Mouse (Mus musculus): ENCODE results near the gene Apela. TPM values are rescaled to one million over a fixed set of nuclear protein-coding genes. Genes with fewer than 3 reads are reported as not detected.
"Not testable (repeated sequence)": the region's sequence is repeated elsewhere in the genome, so short reads cannot be mapped to it uniquely, and the experiment has no call there.

Gene Apela
- polyA plus RNA-seq, 1 experiment from 2014 or later = 1.5 TPM

GRCm38 (mm10) chr8:65032107-65032506 is 5.0 kb downstream of the Apela start:
- H3K9me3 ChIP-seq (ENCODE audit: control insufficient read depth, low read length) = no peaks in the 10 kb centered on the region
- no peaks in the 10 kb centered on the region; the same call in 1 of the 2 replicates for H3K27me3 ChIP-seq (ENCODE audit: control insufficient read depth, insufficient read depth, low read length)
- 100% methylated on average over 1 of the region's 1 CpGs for WGBS
- no peak overlapping the region for H3K4me2 ChIP-seq (replicated peaks)
- no peak overlapping the region for H3K27ac ChIP-seq
- no peak for ATAC-seq (ENCODE audit: low FRiP score)
- no peak overlapping the region for H3K4me3 ChIP-seq (replicated peaks; ENCODE audit: low read length)
- no peak overlapping the region for H3K9ac ChIP-seq
- no peak for DNase-seq (ENCODE audit: low spot score)
- no peaks in the 10 kb centered on the region for H3K36me3 ChIP-seq (replicated peaks; ENCODE audit: control insufficient read depth, insufficient read depth)
- H3K4me1 ChIP-seq (replicated peaks; ENCODE audit: control insufficient read depth, insufficient read depth, low read length) = no peaks in the 10 kb centered on the region

GRCm38 (mm10) chr8:65030735-65031485 is 6.2 kb downstream of the Apela start:
- Histone ChIP-seq H3K27ac (no peak overlapping the region), H3K36me3 (replicated peaks; ENCODE audit: control insufficient read depth, insufficient read depth) (no peaks in the 10 kb centered on the region), H3K4me1 (replicated peaks; ENCODE audit: control insufficient read depth, insufficient read depth, low read length) (no peaks in the 10 kb centered on the region), H3K4me2 (replicated peaks) (no peak overlapping the region), H3K9me3 (ENCODE audit: control insufficient read depth, low read length) (no peaks in the 10 kb centered on the region), H3K4me3 (replicated peaks; ENCODE audit: low read length) (no peak overlapping the region), H3K27me3 (ENCODE audit: control insufficient read depth, insufficient read depth, low read length) (no peaks in the 10 kb centered on the region; the same call in 1 of the 2 replicates), H3K9ac (no peak overlapping the region)
- DNase-seq (ENCODE audit: low spot score) (no peak), ATAC-seq (ENCODE audit: low FRiP score) (no peak)
- WGBS = 83% methylated on average over 4 of the region's 4 CpGs

GRCm38 (mm10) chr8:65029776-65030175 is 7.4 kb downstream of the Apela start:
- Histone ChIP-seq H3K4me3 (replicated peaks; ENCODE audit: low read length) (no peak overlapping the region), H3K9ac (no peak overlapping the region), H3K27ac (no peak overlapping the region), H3K36me3 (replicated peaks; ENCODE audit: control insufficient read depth, insufficient read depth) (no peaks in the 10 kb centered on the region), H3K4me1 (replicated peaks; ENCODE audit: control insufficient read depth, insufficient read depth, low read length) (no peaks in the 10 kb centered on the region), H3K9me3 (ENCODE audit: control insufficient read depth, low read length) (no peaks in the 10 kb centered on the region), H3K27me3 (ENCODE audit: control insufficient read depth, insufficient read depth, low read length) (no peaks in the 10 kb centered on the region), H3K4me2 (replicated peaks) (no peak overlapping the region)
- DNase-seq (ENCODE audit: low spot score) (no peak), ATAC-seq (ENCODE audit: low FRiP score) (no peak)
- WGBS = 87% methylated on average over 4 of the region's 4 CpGs

- no peaks in the 10 kb centered on the region for H3K36me3 ChIP-seq (replicated peaks; ENCODE audit: control insufficient read depth, insufficient read depth)
- DNase-seq (ENCODE audit: low spot score) (no peak), ATAC-seq (ENCODE audit: low FRiP score) (no peak)
- no peak overlapping the region for H3K4me2 ChIP-seq (replicated peaks)
- no peak overlapping the region for H3K4me3 ChIP-seq (replicated peaks; ENCODE audit: low read length)
- WGBS = 85% methylated on average over 12 of the region's 12 CpGs
- no peaks in the 10 kb centered on the region for H3K9me3 ChIP-seq (ENCODE audit: control insufficient read depth, low read length)
- no peaks in the 10 kb centered on the region for H3K27me3 ChIP-seq (ENCODE audit: control insufficient read depth, insufficient read depth, low read length)
- H3K4me1 ChIP-seq (replicated peaks; ENCODE audit: control insufficient read depth, insufficient read depth, low read length) = no peaks in the 10 kb centered on the region
- no peak overlapping the region for H3K27ac ChIP-seq
- no peak overlapping the region for H3K9ac ChIP-seq
Observed at GRCm38 (mm10) chr8:65028959-65029686, 8.0 kb downstream of the Apela start.

GRCm38 (mm10) chr8:65022485-65022884 is 14.7 kb downstream of the Apela start:
- H3K4me1 ChIP-seq (replicated peaks; ENCODE audit: control insufficient read depth, insufficient read depth, low read length) = no peaks in the 10 kb centered on the region
- H3K27me3 ChIP-seq (ENCODE audit: control insufficient read depth, insufficient read depth, low read length) = no peaks in the 10 kb centered on the region
- 51% methylated on average over 8 of the region's 8 CpGs for WGBS
- no peaks in the 10 kb centered on the region for H3K9me3 ChIP-seq (ENCODE audit: control insufficient read depth, low read length)
- no peak overlapping the region for H3K4me3 ChIP-seq (replicated peaks; ENCODE audit: low read length)
- no peaks in the 10 kb centered on the region for H3K36me3 ChIP-seq (replicated peaks; ENCODE audit: control insufficient read depth, insufficient read depth)
- no peak overlapping the region for H3K27ac ChIP-seq
- DNase-seq (ENCODE audit: low spot score) (peak; percentile 71), ATAC-seq (ENCODE audit: low FRiP score) (no peak)
- H3K4me2 ChIP-seq (replicated peaks) = no peak overlapping the region
- H3K9ac ChIP-seq = no peak overlapping the region

- no peak for ATAC-seq (ENCODE audit: low FRiP score)
- Histone ChIP-seq H3K27ac (no peak within 1 kb of the TSS), H3K27me3 (ENCODE audit: control insufficient read depth, insufficient read depth, low read length) (no peaks in the 10 kb centered on the region), H3K9me3 (ENCODE audit: control insufficient read depth, low read length) (no peaks in the 10 kb centered on the region), H3K4me3 (replicated peaks; ENCODE audit: low read length) (no peak within 1 kb of the TSS), H3K4me2 (replicated peaks) (no peak within 1 kb of the TSS), H3K9ac (no peak within 1 kb of the TSS), H3K36me3 (replicated peaks; ENCODE audit: control insufficient read depth, insufficient read depth) (no peaks in the 10 kb centered on the region), H3K4me1 (replicated peaks; ENCODE audit: control insufficient read depth, insufficient read depth, low read length) (no peaks in the 10 kb centered on the region)
- no peak for DNase-seq (ENCODE audit: low spot score)
- WGBS = 91% methylated on average over 8 of the region's 8 CpGs
Observed at GRCm38 (mm10) chr8:65018423-65018822, 18.7 kb downstream of the Apela start, which contains the start of the genes Trim61 and Trim60. Gene Trim61, minus strand, starts transcription at chr8:65018523. Gene Trim60, minus strand, starts transcription at chr8:65018584.

GRCm38 (mm10) chr8:65007616-65008015 is 29.5 kb downstream of the Apela start:
- not testable (repeated sequence) for H3K27me3 ChIP-seq (ENCODE audit: control insufficient read depth, insufficient read depth, low read length); H3K4me3 ChIP-seq (replicated peaks; ENCODE audit: low read length); H3K9ac ChIP-seq; H3K4me2 ChIP-seq (replicated peaks); H3K36me3 ChIP-seq (replicated peaks; ENCODE audit: control insufficient read depth, insufficient read depth); DNase-seq (ENCODE audit: low spot score); ATAC-seq (ENCODE audit: low FRiP score); H3K27ac ChIP-seq; H3K4me1 ChIP-seq (replicated peaks; ENCODE audit: control insufficient read depth, insufficient read depth, low read length); H3K9me3 ChIP-seq (ENCODE audit: control insufficient read depth, low read length)
- 78% methylated on average over 6 of the region's 6 CpGs for WGBS

- DNase-seq (ENCODE audit: low spot score) (no peak), ATAC-seq (ENCODE audit: low FRiP score) (no peak)
- no peaks in the 10 kb centered on the region for H3K9me3 ChIP-seq (ENCODE audit: control insufficient read depth, low read length)
- no peaks in the 10 kb centered on the region for H3K27me3 ChIP-seq (ENCODE audit: control insufficient read depth, insufficient read depth, low read length)
- no peak overlapping the region for H3K4me3 ChIP-seq (replicated peaks; ENCODE audit: low read length)
- no peaks in the 10 kb centered on the region for H3K4me1 ChIP-seq (replicated peaks; ENCODE audit: control insufficient read depth, insufficient read depth, low read length)
- no peak overlapping the region for H3K9ac ChIP-seq
- H3K4me2 ChIP-seq (replicated peaks) = no peak overlapping the region
- H3K36me3 ChIP-seq (replicated peaks; ENCODE audit: control insufficient read depth, insufficient read depth) = no peaks in the 10 kb centered on the region
- H3K27ac ChIP-seq = no peak overlapping the region
- 96% methylated on average over 4 of the region's 4 CpGs for WGBS
Observed at GRCm38 (mm10) chr8:64998806-64999365, 38.2 kb downstream of the Apela start.

GRCm38 (mm10) chr8:64987731-64988130 is 49.4 kb downstream of the Apela start, which contains the start of gene Trim75:
Gene Trim75, minus strand, starts transcription at chr8:64987831.
- Histone ChIP-seq H3K36me3 (replicated peaks; ENCODE audit: control insufficient read depth, insufficient read depth) (no peaks in the 10 kb centered on the region), H3K9me3 (ENCODE audit: control insufficient read depth, low read length) (0 out of 2 replicates have a peak, but pooled peaks cover 6% of the 10 kb centered on the region), H3K27me3 (ENCODE audit: control insufficient read depth, insufficient read depth, low read length) (no peaks in the 10 kb centered on the region), H3K27ac (no peak within 1 kb of the TSS), H3K4me3 (replicated peaks; ENCODE audit: low read length) (no peak within 1 kb of the TSS), H3K9ac (no peak within 1 kb of the TSS), H3K4me2 (replicated peaks) (no peak within 1 kb of the TSS), H3K4me1 (replicated peaks; ENCODE audit: control insufficient read depth, insufficient read depth, low read length) (no peaks in the 10 kb centered on the region)
- ATAC-seq (ENCODE audit: low FRiP score) (no peak; the same call in 1 of the 2 replicates), DNase-seq (ENCODE audit: low spot score) (no peak)
- 91% methylated on average over 4 of the region's 4 CpGs for WGBS
